Mouse (Mus musculus) spleen, embryonic (tissue): ENCODE results near the gene Eps8l2.

Source experiments
- CTCF ChIA-PET: fragments of 350-600 bp; sonication (Branson Sonifier 250); formaldehyde crosslinking; loops from one replicate; lab custom pipeline; 2022; lab: Charles Lee

The Eps8l2 gene

GRCm38 (mm10) chr7:141328373-141328990 lies 10.2 kb upstream of the Eps8l2 start:
- CTCF ChIA-PET: interaction anchor here (0.6 to 0.7 kb wide), 2 partner anchors 18 to 26 kb away, joined by 5 to 8 read pairs; no protein-coding TSS in a partner anchor

GRCm38 (mm10) chr7:141330706-141331105 lies 8.0 kb upstream of the Eps8l2 start:
- CTCF ChIA-PET: interaction anchor here (0.7 kb wide), 1 partner anchor 60 kb away, joined by 3 read pairs; no protein-coding TSS in a partner anchor

- CTCF ChIA-PET: interaction anchor here (0.6 to 0.7 kb wide), 2 partner anchors 23 to 40 kb away, joined by 4 to 9 read pairs; no protein-coding TSS in a partner anchor
These were observed 6.7 kb upstream of the Eps8l2 start for GRCm38 (mm10) chr7:141331990-141332389.

GRCm38 (mm10) chr7:141335044-141335579 lies 3.6 kb upstream of the Eps8l2 start:
- CTCF ChIA-PET: no interaction called here

- CTCF ChIA-PET: no interaction called here
These were observed 3.0 kb upstream of the Eps8l2 start for GRCm38 (mm10) chr7:141335682-141336081.

GRCm38 (mm10) chr7:141336296-141336695 lies 2.4 kb upstream of the Eps8l2 start:
- CTCF ChIA-PET: no interaction called here

- CTCF ChIA-PET: no interaction called here
These were observed 814 bp upstream of the Eps8l2 start for GRCm38 (mm10) chr7:141337716-141338416.

GRCm38 (mm10) chr7:141339215-141339920 lies 688 bp downstream of the Eps8l2 start:
- CTCF ChIA-PET: interaction anchor here (0.6 kb wide), 1 partner anchor 19 kb away, joined by 4 read pairs; no protein-coding TSS in a partner anchor

GRCm38 (mm10) chr7:141340023-141340422 lies 1.3 kb downstream of the Eps8l2 start:
- CTCF ChIA-PET: no interaction called here

- CTCF ChIA-PET: no interaction called here
These were observed 1.8 kb downstream of the Eps8l2 start for GRCm38 (mm10) chr7:141340476-141340875.

- CTCF ChIA-PET: no interaction called here
These were observed 3.1 kb downstream of the Eps8l2 start for GRCm38 (mm10) chr7:141341689-141342226.

GRCm38 (mm10) chr7:141343230-141343629 lies 4.5 kb downstream of the Eps8l2 start:
- CTCF ChIA-PET: no interaction called here

- CTCF ChIA-PET: no interaction called here
These were observed 5.0 kb downstream of the Eps8l2 start for GRCm38 (mm10) chr7:141343696-141344095.

- CTCF ChIA-PET: interaction anchor here (0.9 kb wide), 1 partner anchor 18 kb away, joined by 7 read pairs; no protein-coding TSS in a partner anchor
These were observed 6.1 kb downstream of the Eps8l2 start for GRCm38 (mm10) chr7:141344787-141345186.

- CTCF ChIA-PET: no interaction called here
These were observed 12.4 kb downstream of the Eps8l2 start for GRCm38 (mm10) chr7:141351061-141351460.

GRCm38 (mm10) chr7:141355051-141355450 lies 16.4 kb downstream of the Eps8l2 start:
- CTCF ChIA-PET: interaction anchor here (0.8 kb wide), 1 partner anchor 23 kb away, joined by 4 read pairs; no protein-coding TSS in a partner anchor

- CTCF ChIA-PET: interaction anchor here (0.8 kb wide), 1 partner anchor 24 kb away, joined by 4 read pairs; no protein-coding TSS in a partner anchor
These were observed 17.1 kb downstream of the Eps8l2 start for GRCm38 (mm10) chr7:141355626-141356326.

GRCm38 (mm10) chr7:141356971-141357370 lies 18.3 kb downstream of the Eps8l2 start:
- CTCF ChIA-PET: interaction anchor here (0.6 to 0.9 kb wide), 2 partner anchors 76 to 257 kb away, joined by 3 read pairs; partner anchors contain the start of gene Sigirr

- CTCF ChIA-PET: interaction anchor here (0.5 to 1.1 kb wide), 4 partner anchors 14 to 313 kb away, joined by 3 to 4 read pairs (median 3); partner anchors contain the start of gene Phrf1
These were observed 22.8 kb downstream of the Eps8l2 start for GRCm38 (mm10) chr7:141361510-141361909.

GRCm38 (mm10) chr7:141363106-141363751 lies 24.5 kb downstream of the Eps8l2 start:
- CTCF ChIA-PET: interaction anchor here (0.5 to 0.6 kb wide), 2 partner anchors 12 to 18 kb away, joined by 3 to 7 read pairs; no protein-coding TSS in a partner anchor
